Mouse (Mus musculus): ENCODE measurements around the gene Wnt10b.

Gene Wnt10b

DNA sequence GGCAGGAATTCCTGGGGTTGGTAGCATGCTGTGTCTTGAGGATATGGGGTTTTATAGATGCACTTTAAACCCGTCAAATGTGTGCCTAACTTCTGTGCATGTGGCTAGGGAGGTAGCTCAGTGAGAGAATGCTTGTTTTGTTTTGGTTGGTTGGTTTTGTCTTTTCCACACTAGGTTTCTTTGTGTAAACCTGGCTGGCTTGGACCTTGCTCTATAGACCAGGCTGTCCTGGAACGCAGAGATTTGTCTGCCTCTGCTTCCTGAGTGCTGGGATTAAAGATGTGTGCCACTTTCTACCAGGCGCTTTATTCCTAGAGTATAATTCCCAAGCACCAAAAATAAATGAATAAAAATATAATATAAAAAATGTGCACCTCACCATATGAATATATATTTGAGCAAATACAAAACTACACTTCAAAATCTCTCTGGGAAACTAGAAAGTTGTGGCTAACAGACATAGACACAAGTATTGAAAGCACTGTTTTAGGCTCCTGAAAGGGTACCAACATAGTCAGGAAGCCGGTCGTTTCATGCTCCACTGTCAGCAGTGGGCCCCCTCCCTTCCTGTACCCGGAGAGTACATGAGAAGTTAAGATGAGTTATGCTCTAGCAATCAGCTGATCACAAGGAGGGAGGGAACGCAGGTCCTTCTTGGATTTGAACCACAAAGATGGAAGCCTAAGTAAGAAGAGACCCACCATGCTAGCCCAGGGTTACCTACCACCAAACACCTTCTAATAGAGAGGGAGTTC lies 48.0 kb downstream of the Wnt10b start:
- no peak for DNase-seq (ENCODE audit: low spot score)

DNA sequence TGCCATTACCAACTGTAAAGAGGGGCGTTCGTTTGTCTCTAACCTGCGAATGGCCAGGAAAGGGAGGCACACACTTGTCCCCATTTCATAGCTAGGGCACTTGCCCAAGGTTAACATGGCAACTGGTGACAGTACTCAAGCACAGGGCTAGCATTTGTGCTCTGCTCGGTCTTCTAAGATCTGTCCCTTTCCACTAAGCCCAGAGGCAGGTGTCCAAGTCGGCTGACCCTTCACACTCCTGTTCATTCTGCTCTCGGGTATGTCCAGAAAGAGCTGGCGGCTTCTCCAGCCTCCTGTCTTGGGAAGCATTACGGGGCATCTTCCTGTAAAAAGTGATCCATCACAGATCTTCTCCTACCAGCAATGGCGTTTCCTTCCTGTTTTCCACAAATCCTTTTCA lies 49.6 kb downstream of the Wnt10b start:
- no peak for DNase-seq (ENCODE audit: low spot score)

DNA sequence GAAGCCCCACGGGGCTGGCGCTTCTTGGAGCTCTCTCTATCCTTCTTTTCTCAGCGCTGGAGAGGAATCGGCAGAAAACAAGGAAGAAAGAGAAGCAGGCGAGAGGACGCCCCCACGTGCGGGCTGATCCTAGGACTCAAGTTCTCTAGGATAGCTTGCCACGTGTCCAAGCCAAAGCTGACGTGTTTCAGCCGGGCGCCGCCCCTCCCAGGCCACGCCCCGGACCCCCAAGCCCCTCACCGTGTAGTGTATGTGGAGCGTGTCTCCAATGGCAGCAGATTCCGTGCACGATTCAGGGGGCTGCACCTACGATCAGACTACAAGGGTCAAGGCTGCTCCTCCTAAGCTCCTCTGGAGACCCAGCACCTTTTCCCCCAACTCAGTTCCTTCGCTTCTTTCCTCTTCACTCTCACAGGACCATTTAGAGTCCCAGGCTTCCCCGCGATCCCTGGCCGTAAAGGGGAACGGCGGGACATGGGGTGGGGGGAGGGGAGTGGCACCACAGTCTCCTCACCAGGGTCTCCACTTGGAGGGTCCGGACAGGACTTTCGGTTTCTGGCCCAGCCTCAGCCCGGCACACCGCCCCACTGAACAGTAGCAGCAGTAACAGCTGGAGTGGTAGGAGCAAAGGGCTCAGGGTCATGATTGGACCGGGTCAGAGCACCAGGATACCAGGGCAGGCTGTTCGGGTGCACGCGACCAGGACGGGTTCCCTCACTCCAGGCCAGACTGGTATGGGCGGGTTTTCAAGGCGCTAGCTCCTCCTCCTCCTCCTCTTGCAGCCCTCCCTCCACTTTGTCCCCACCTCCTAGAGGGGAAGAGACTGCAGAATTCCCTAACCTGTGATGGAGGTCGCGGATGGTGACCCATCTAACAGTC lies 50.3 kb downstream of the Wnt10b start, which contains the start of gene Fkbp11:
Gene Fkbp11 (minus strand): TSS at position 756 of the 879 bp plus-strand sequence.
- DNase-seq (ENCODE audit: low spot score) = peak; percentile 38

DNA sequence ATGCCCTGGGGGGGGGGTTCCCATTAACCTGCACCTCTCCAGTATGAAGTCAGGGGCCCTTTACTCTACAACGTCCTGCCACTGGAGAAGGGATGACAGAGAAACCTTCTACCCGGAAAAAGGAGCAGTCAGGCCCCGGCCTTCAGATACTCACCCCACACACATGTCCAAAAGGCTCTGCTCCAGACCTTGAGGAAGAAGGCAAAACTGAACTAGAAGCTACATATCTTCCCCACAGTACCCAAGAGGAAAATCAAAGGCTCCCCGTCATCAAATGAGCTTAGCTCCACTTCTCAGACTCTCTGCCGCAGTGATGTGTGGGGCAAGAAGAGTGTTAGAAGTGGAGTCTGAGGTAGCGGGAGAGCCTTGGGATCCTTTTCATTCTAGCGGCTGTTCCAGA lies 51.2 kb downstream of the Wnt10b start:
- no peak for DNase-seq (ENCODE audit: low spot score)

DNA sequence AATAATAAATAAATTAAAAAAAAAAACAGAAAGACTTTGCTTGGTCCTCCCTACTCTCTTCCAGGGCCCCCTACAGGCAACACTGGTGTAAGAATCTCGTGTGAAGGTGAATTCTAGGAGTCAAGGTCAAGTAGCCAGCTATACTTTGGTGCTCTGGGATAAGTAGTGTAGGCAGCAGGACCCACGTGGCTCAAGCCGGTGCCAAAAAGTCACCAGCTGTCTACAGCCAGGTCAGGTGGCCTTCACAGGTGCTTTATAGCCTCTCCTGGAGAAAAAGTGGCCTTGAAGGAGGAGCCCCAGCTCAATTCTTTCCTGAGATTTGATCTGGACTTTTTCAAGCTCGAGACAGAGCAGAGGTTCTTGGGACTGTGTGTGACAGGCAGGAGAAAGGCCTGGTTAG lies 51.9 kb downstream of the Wnt10b start:
- DNase-seq (ENCODE audit: low spot score) = no peak

DNA sequence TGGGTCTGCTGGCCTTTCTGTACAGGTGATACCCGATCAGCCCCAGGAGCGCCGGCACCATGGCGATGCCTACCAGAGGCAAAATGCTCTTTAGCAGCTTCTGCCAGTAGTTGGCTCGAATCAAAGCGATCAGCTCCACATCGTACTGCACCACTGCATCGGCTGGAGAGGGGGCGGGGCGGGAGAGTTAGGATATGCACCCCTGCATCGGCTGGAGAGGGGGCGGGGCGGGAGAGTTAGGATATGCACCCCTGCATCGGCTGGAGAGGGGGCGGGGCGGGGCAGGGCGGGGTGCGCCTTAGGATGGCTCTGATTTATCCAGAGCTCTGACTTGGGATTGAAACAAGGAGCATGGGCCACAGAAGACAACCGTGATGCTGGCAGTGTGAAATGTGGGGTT lies 53.5 kb downstream of the Wnt10b start:
- DNase-seq (ENCODE audit: low spot score) = no peak

DNA sequence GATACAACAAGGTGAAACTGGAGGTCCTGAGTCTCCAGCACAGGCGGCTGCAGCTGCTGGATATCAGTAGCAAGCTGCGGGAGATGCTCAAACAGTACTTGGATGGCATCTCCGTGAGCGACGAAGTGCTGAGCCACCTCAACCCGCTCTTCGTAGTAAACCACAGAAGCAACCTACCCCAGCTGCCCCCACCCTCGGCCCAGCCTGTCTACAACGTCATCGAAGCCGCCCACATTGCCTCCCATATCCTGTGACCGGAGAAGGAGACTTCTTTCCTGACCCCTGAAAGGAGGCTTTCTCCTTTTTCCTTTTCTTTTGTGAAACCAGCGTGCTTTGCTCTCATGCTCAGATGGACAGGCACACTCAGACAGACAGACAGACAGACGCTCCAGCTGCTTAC lies 55.1 kb downstream of the Wnt10b start:
- no peak for DNase-seq (ENCODE audit: low spot score)

DNA sequence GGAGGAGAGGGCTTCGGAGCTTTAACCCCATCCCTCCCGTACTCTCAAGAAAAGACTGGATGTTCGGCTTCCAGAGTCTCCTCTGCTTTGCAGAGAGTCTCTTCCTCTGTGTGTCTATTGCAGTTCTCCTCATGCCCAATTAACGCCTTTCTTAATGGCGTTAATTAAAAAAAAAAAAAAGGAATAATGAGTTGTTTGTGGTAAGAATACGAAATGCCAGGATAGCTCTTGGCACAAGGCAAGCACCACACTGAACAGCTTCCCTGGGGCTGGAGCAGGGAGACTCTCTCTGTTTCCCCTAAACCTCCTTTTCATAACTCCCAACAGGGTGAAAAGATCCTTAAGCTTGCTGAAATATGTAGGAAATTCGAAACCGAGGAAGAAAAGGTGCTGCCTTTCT lies 55.8 kb downstream of the Wnt10b start:
- no peak for DNase-seq (ENCODE audit: low spot score)
